Mouse (Mus musculus) ES-Bruce4 (cell line): ENCODE data around the gene Igfbp3.

Source experiments
- EP300 ChIP-seq: IDR thresholded peaks from 2 replicates; pipeline ENCODE4 v1.6.1; 2011; ENCODE audit warnings: low read depth, low read length; ENCODE audit not compliant: insufficient read depth
- POLR2A ChIP-seq: IDR thresholded peaks from one replicate; pipeline ENCODE4 v1.8.1; 2011; ENCODE audit warnings: low read length; ENCODE audit not compliant: insufficient read depth

DNA sequence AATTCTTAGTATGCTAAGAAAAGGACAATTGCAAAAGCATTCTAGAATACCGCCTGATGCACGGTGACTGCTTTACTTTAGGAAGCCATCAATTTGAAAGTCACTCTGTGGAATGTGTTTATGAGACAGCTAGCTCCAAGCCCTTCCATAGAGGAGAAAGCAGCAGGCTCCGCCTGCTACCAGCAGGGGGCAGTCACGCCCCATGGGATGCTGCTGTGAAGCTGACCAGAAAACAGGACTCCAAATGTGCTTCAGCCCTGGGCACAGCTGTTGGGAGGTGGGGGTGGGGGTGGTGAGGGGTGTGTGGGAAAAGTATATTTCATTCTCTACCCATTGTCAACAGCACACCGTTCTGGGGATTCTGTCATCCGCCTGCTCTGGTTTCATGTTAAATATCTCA, 3.4 kb downstream of the Igfbp3 start:
- no peak for TF ChIP-seq EP300
- no peak for TF ChIP-seq POLR2A
